Mouse (Mus musculus): ENCODE data around the gene Pafah1b3. TPM values are rescaled to one million over a fixed set of nuclear protein-coding genes. Genes with fewer than 3 reads are reported as not detected.
A peak's percentile ranks its signal among the peaks of the same experiment; 100 is the strongest.
"Not testable (repeated sequence)": the region's sequence is repeated elsewhere in the genome, so short reads cannot be mapped to it uniquely, and the experiment has no call there.

Gene Pafah1b3
- 10 to 100 TPM; 25.2 to 28.9 (median 27.9) TPM for total RNA-seq (2022)

GRCm38 (mm10) chr7:25297454-25298325, at the start of gene Pafah1b3:
TSS of gene Pafah1b3 (minus strand) at chr7:25297986.
- peak; percentile 78 to 82 for DNase-seq (ENCODE audit: low spot score in 2 of 2)

- DNase-seq (ENCODE audit: low spot score in 2 of 2) = no peak
Observed at GRCm38 (mm10) chr7:25341000-25341784, 43.4 kb upstream of the Pafah1b3 start.

GRCm38 (mm10) chr7:25339329-25339728, 41.5 kb upstream of the Pafah1b3 start:
- no peak for DNase-seq (ENCODE audit: low spot score in 2 of 2)

- DNase-seq (ENCODE audit: low spot score in 2 of 2) = no peak
Observed at GRCm38 (mm10) chr7:25334472-25334871, 36.7 kb upstream of the Pafah1b3 start.

- DNase-seq (ENCODE audit: low spot score in 2 of 2) = peak in 1 of 2 experiments; percentile 69
Observed at GRCm38 (mm10) chr7:25333596-25334307, 36.0 kb upstream of the Pafah1b3 start.

GRCm38 (mm10) chr7:25326233-25326632, 28.4 kb upstream of the Pafah1b3 start:
- DNase-seq (ENCODE audit: low spot score in 2 of 2) = no peak

GRCm38 (mm10) chr7:25325431-25325830, 27.6 kb upstream of the Pafah1b3 start:
- not testable (repeated sequence) for DNase-seq (ENCODE audit: low spot score in 2 of 2)

- DNase-seq (ENCODE audit: low spot score in 2 of 2) = no peak
Observed at GRCm38 (mm10) chr7:25323219-25323618, 25.4 kb upstream of the Pafah1b3 start.

GRCm38 (mm10) chr7:25322058-25322484, 24.3 kb upstream of the Pafah1b3 start:
- DNase-seq (ENCODE audit: low spot score in 2 of 2) = no peak

- no peak for DNase-seq (ENCODE audit: low spot score in 2 of 2)
Observed at GRCm38 (mm10) chr7:25317446-25317999, 19.7 kb upstream of the Pafah1b3 start.

GRCm38 (mm10) chr7:25316532-25317445, 19.0 kb upstream of the Pafah1b3 start, which contains the start of gene Megf8:
TSS of gene Megf8 (plus strand) at chr7:25317164.
- DNase-seq (ENCODE audit: low spot score in 2 of 2) = peak; percentile 97

GRCm38 (mm10) chr7:25315306-25316041, 17.7 kb upstream of the Pafah1b3 start:
- DNase-seq (ENCODE audit: low spot score in 2 of 2) = no peak

- DNase-seq (ENCODE audit: low spot score in 2 of 2) = no peak
Observed at GRCm38 (mm10) chr7:25314606-25315305, 17.0 kb upstream of the Pafah1b3 start.

GRCm38 (mm10) chr7:25313325-25313724, 15.5 kb upstream of the Pafah1b3 start:
- no peak for DNase-seq (ENCODE audit: low spot score in 2 of 2)

GRCm38 (mm10) chr7:25311193-25311592, 13.4 kb upstream of the Pafah1b3 start:
- no peak for DNase-seq (ENCODE audit: low spot score in 2 of 2)

GRCm38 (mm10) chr7:25309425-25309824, 11.6 kb upstream of the Pafah1b3 start:
- no peak for DNase-seq (ENCODE audit: low spot score in 2 of 2)

GRCm38 (mm10) chr7:25308702-25309318, 11.0 kb upstream of the Pafah1b3 start:
- no peak for DNase-seq (ENCODE audit: low spot score in 2 of 2)

GRCm38 (mm10) chr7:25306614-25306996, 8.8 kb upstream of the Pafah1b3 start:
- no peak for DNase-seq (ENCODE audit: low spot score in 2 of 2)

All from layer of hippocampus, adult 8-10 months (tissue).